Mouse (Mus musculus) telencephalon, adult 2 months (tissue): ENCODE measurements at regions not wholly inside any gene's neighbourhood (a gene's known extent, or its start where the extent isn't known, plus 50 kb on each side); places are given as distances from the start of the nearest gene placed in this dataset.

Source experiments
- DNase-seq: peaks from one replicate; pipeline ENCODE4 v3.0.0-alpha.2; 2011; ENCODE audit warnings: low read depth, low spot score

DNA sequence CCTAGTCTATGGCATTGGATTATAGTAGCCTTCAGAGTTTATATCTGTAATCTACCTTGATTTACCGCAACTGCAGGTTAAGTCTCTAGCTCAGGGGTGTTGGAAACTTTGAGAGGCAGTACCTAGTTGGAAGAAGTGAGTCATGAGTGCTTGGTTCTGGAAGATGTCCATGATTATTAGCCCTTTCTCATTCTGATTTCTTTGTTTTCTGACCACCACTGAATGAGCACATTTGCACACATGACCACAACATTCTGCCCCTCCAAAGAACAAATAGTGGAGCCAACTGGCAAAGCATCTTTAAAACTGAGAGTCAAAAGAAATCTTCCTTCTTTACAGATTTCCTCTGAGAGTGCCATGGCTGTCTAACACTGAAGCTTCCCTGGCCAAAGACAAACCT, 95.5 kb upstream of the Dcn start:
- DNase-seq, result no peak

DNA sequence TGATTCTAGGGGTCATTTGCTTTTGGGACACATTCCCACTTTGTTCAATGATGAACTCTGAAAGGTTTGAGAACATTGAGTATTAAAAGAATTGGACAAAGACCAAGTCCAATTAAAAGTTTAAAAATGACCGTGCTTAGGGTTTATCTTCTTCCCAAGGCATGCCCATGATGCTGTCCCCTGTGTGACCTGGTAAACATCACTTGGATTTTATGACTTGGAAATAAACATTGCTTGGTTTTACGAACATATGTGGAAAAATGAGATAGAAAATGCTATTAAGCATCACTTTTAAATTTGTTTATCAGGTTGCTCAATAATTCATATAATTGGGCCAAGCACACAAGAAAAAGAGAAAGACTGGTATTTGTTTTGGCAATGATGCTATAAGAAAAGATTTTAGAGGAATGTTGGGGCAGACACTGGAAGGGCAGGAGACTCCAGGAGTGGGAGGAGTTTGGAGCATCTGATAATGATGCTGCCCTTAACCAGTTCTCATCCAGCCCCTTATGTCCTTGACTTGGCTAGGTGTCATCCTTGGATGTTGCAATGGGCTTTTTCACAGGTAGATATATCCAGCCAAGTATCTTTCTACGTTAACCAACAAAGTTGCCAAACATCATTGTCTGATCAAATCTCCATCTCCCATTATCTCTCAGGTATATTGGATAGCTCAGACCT, 92.1 kb upstream of the Dcn start:
- no peak for DNase-seq

DNA sequence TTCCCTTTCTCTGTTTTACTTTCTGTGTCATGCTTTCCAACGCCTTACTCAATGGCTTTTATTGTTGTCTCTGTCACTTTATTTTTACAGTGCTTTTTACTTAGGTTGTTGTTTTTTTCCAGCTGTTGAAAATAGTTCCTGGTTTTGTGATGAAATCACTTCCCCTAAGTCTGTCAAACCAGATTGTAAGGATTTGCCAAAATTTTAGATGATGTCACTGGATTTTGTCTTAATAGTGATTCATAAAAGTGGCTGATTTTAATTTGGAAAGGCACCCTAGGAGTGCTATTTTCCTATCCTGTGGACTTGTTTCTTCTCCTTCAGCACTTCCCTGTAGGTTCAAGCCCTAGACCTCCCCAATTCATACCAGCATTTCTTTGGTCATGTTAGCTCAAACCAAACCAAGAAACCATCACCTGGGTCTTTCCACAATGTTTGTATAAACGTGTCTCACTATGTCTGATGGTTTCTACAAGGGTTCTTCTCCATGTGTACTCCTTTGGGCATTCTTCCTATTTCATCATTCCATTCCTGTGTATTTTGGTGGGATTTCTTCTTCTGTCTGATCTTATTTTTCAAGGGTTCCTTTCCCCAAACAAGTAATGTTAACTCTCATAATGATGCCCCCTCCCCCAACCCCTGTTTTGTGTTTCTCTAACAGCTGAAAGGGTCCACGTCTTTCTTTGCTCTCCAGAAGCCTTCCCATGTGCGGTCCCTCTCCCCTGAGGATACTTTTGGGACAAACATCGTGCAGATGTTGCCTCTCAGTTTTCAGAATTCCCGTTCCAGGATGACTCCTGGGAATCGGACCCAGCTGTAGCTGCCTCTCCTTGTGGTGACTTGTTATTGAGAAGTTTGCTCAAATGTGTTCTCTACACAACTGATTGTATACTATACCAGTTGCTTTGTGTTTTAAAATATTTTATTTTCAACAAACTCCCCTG, 89.5 kb upstream of the Dcn start:
- DNase-seq, result no peak

DNA sequence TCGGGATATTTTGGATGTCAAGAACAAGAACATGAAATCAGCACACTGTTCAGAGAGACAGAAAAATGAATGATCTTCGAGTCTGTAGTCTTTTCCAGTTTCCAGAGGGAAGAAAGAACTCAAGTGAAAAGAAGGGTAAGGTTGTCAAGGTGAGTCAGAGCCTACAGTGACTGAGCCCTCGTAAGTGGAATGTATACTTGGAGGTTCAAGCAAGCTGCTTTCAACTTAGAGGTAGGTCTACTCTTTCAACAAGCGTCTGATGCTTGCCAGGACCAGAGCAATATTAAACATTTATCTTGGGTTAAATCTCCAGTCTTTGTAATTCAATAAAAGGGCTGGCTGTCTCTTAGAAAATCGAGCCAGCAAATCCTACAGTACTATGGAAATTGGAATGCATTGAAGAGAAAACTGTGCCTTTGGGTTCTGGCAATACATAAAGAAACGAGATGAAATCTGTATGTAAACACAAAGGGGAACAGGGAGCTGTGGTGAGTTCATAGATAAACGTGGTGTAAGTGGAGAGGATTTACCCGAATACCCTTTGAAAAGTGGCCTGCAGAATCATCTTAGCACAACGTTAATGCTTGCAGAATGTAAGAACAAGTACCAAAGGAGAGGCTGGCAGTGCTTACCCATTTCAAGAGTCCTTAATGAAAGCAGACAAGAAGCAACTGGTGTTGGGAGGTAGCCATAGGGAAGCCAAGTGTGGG, 82.2 kb upstream of the Dcn start:
- DNase-seq, result no peak

DNA sequence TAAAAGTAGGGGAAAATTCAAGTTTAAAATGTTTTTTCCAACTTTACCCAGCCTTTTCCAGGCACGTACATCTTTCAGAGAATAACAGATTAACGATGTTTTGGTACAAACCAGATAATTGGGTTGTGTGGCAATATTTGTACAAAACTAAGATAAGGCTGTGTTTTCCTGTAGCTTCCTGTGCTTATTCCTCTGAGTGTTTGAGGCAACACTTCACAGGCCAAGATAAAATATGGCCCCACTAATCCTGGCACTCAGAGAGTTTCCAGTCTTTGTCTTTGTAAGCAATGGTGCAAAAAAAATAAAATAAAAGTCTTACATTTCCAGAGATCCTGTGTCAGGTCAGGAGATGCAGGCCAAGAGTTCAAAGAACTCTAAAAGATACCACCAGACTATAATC, 81.5 kb upstream of the Dcn start:
- no peak for DNase-seq

- DNase-seq, result no peak
Observed at GRCm38 (mm10) chr10:97402524-97402923, 76.9 kb upstream of the Dcn start.

DNA sequence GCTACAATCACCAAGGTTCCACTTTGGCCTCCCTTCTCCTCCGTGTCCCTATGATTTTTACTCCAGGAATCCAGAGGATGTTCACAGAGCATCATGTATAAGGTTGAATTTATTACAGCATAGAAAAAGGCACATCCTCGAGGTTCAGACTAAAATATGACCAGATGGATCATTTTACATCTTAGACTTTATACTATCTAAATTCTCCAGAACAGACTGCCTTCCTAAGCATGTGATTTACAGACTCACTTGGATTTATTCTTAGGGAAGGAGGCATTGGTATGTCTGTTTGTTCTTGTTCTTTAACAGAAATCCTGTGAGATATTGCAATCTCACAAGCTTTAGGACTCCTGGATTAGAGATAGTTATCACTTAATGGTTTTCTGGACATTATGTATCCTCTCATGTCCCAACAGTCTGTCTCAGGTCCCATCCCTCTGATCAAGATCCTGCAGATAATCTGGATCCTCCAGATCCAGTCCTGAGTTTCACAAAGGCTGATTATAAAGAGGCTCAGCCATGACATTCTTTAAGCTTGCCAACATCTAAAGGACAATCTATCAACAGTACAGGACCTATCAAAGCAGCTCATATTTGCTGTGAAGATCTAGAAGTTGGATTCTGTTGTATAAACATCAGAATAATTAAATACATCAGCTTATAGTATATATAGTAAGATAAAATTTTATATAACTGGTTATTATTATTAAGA, 75.2 kb upstream of the Dcn start:
- peak; percentile 15 for DNase-seq

- no peak for DNase-seq
Observed at GRCm38 (mm10) chr10:97409181-97409581, 70.2 kb upstream of the Dcn start.

DNA sequence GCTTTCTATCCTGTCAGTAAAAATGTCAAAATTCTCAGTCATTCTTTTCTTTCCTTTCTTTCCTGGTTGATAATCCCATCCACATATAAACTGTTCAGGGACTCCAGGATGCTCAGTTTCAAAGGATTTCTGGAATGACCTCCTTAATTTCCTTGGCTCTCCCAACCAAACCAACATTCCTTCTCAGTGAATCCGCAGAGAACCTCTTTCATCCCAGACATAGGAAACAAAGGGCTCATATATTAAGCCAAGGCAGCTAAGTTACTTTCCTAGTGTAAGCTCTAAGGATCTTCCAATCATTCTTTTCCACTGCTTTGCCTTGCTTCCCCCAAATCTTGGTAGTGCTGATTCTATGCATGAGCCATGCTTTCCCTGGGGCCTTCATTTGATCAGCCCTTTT, 69.5 kb upstream of the Dcn start:
- DNase-seq, result no peak

DNA sequence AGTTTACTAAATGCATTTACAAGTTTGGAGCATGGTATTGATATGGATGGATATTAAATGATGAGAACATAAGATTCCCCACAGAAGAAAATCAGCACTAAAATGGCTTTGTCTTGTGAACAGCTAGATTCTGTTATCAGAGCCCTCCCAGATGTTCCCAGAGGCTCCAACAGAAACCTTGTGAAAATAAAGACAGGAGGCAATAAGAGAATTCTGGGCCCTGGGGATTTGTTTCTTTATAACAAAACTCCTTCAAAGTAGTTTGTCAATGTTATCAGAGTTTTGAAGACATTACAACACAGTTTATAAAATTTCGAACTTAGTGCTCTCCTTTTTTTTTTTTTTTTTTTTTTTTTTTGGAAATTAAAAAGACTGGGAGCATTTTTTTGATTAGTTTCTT, 56.8 kb upstream of the Dcn start:
- DNase-seq, result no peak

DNA sequence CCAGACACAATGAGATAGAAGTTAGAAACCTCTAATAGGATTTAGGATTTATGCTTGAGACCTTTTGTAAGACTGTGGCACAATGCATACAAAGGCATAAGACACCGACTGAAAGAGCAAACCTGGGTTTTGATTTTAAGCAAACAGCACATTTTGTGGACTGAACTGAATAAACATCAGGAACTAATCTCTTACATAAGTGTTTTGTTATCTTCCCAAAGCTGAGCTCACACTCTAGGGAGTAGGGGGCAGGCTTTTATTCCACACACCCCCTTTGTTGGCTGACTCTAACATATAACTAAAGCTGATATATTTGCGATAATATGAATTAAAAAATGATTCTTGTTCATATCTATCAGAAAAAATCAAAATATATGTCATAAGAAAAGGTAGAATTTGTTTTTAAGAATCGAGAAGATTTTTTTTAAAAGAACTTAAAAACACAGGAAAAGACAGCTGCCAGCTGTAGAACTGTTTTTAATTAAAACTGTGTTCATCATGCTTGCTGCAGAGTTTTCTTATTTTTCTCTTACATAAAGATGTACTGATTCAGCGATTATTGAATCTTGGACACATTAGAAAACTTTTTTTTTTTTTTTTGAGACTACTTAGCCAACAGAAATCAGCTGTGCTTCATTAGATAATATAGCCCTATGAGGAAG, 56.2 kb upstream of the Dcn start:
- DNase-seq, result no peak
